Mouse (Mus musculus) stomach, embryonic 16.5 days (tissue): ENCODE measurements around the gene Kif23. TPM values are rescaled to one million over a fixed set of nuclear protein-coding genes. Genes with fewer than 3 reads are reported as not detected.
A peak's percentile ranks its signal among the peaks of the same experiment; 100 is the strongest.

ENCODE experiments used
- ATAC-seq: fragments of 200-750 bp; cut with Nextera tagmentation; 2 replicates; pipeline ENCODE4 v1.8.0; 2017; ENCODE audit warnings: moderate number of reproducible peaks, moderate TSS enrichment; ENCODE audit not compliant: insufficient read depth, low FRiP score
- H3K27ac ChIP-seq: fragments of 300-500 bp; sonication (generic); 2 replicates; pipeline ENCODE4 v1.5.1; 2014; ENCODE audit warnings: low read length
- H3K27me3 ChIP-seq: fragments of 300-500 bp; sonication (generic); 2 replicates; pipeline ENCODE4 v1.6.1; 2014; ENCODE audit warnings: low read length, control low read depth, mixed read lengths; ENCODE audit not compliant: control insufficient read depth, insufficient read depth
- H3K36me3 ChIP-seq: fragments of 300-500 bp; sonication (generic); 2 replicates; pipeline ENCODE4 v1.6.1; 2014; ENCODE audit warnings: low read length; ENCODE audit not compliant: control insufficient read depth, insufficient read depth
- H3K4me1 ChIP-seq: fragments of 300-500 bp; sonication (generic); 2 replicates; pipeline ENCODE4 v1.6.1; 2014; ENCODE audit warnings: low read length, control low read depth, mixed read lengths; ENCODE audit not compliant: control insufficient read depth, insufficient read depth
- H3K4me2 ChIP-seq: fragments of 300-500 bp; sonication (generic); 2 replicates; pipeline ENCODE4 v1.6.1; 2014; ENCODE audit warnings: low read depth, low read length, mixed read lengths
- H3K4me3 ChIP-seq: fragments of 300-500 bp; sonication (generic); replicated peaks from 2 replicates; pipeline ENCODE4 v1.5.1; 2014; ENCODE audit warnings: mild to moderate bottlenecking, low read length
- H3K9ac ChIP-seq: fragments of 300-500 bp; sonication (generic); 2 replicates; pipeline ENCODE4 v1.6.1; 2014; ENCODE audit warnings: low read length
- H3K9me3 ChIP-seq: fragments of 300-500 bp; sonication (generic); replicated peaks from 2 replicates; pipeline ENCODE4 v1.6.1; 2016; ENCODE audit warnings: low read length, control low read depth; ENCODE audit not compliant: control insufficient read depth
- WGBS: fragments of 180-500 bp; shearing (Covaris S2); extraction: QIAGEN DNeasy Blood & Tissue Kit; methylation state at CpG from one replicate; pipeline ENCODE4 v1.1.7; 2014; 5-methylcytosine and 5-hydroxymethylcytosine counted together
- polyA plus RNA-seq: library from polyadenylated mRNA; unstranded; fragments of >200 nt; fragmentation: Nextera tagmentation; extraction: Ambion mirVana; gene quantifications from 2 replicates; pipeline ENCODE4 v1.2.1, GENCODE M21; 2015

The Kif23 gene
- polyA plus RNA-seq, result 102 and 124 TPM in 2 replicates

GRCm38 (mm10) chr9:61946623-61947401, at the start of gene Kif23:
Kif23 (minus strand) TSS chr9:61946774.
- Histone ChIP-seq H3K27ac (peak within 1 kb of the TSS; percentile 81), H3K9me3 (no peaks in the 10 kb centered on the region), H3K4me3 (peak within 1 kb of the TSS; percentile 89), H3K27me3 (no peaks in the 10 kb centered on the region), H3K4me1 (peaks cover 14% of the 10 kb centered on the region; the same call in 1 of the 2 replicates), H3K4me2 (peak within 1 kb of the TSS; percentile 93), H3K36me3 (peaks cover 8% of the 10 kb centered on the region; the same call in 1 of the 2 replicates), H3K9ac (peak within 1 kb of the TSS; percentile 84)
- WGBS, result under 1% methylated on average over 44 of the region's 44 CpGs
- ATAC-seq, result peak; percentile 93

- no peaks in the 10 kb centered on the region for H3K36me3 ChIP-seq
- WGBS, result 42% methylated on average over 4 of the region's 4 CpGs
- no peak for ATAC-seq
- no peaks in the 10 kb centered on the region for H3K9me3 ChIP-seq
- no peak overlapping the region for H3K4me3 ChIP-seq
- no peak overlapping the region for H3K9ac ChIP-seq
- H3K27me3 ChIP-seq, result no peaks in the 10 kb centered on the region
- H3K4me1 ChIP-seq, result 0 out of 2 replicates have a peak, but pooled peaks cover 6% of the 10 kb centered on the region
- peak overlapping the region; percentile 72 for H3K27ac ChIP-seq
- H3K4me2 ChIP-seq, result no peak overlapping the region
Observed at GRCm38 (mm10) chr9:61991158-61991557, 44.6 kb upstream of the Kif23 start.

- Histone ChIP-seq H3K27me3 (no peaks in the 10 kb centered on the region), H3K4me2 (no peak overlapping the region), H3K27ac (peak overlapping the region; percentile 72), H3K4me1 (0 out of 2 replicates have a peak, but pooled peaks cover 6% of the 10 kb centered on the region), H3K4me3 (no peak overlapping the region), H3K36me3 (no peaks in the 10 kb centered on the region), H3K9ac (no peak overlapping the region), H3K9me3 (no peaks in the 10 kb centered on the region)
- 28% methylated on average over 3 of the region's 3 CpGs for WGBS
- peak; percentile 49 for ATAC-seq
Observed at GRCm38 (mm10) chr9:61990738-61991137, 44.2 kb upstream of the Kif23 start.

GRCm38 (mm10) chr9:61986055-61986454, 39.5 kb upstream of the Kif23 start:
- Histone ChIP-seq H3K9me3 (no peaks in the 10 kb centered on the region), H3K36me3 (no peaks in the 10 kb centered on the region), H3K4me1 (0 out of 2 replicates have a peak, but pooled peaks cover 4% of the 10 kb centered on the region), H3K4me2 (no peak overlapping the region), H3K27me3 (no peaks in the 10 kb centered on the region), H3K27ac (no peak overlapping the region), H3K4me3 (no peak overlapping the region), H3K9ac (no peak overlapping the region)
- no peak for ATAC-seq
- 85% methylated on average over 7 of the region's 7 CpGs for WGBS

- 41% methylated on average over 11 of the region's 11 CpGs for WGBS
- no peak for ATAC-seq
Observed at GRCm38 (mm10) chr9:61985183-61985863, 38.7 kb upstream of the Kif23 start.

GRCm38 (mm10) chr9:61982940-61983620, 36.5 kb upstream of the Kif23 start:
- no peaks in the 10 kb centered on the region for H3K27me3 ChIP-seq
- no peak overlapping the region for H3K27ac ChIP-seq
- H3K9ac ChIP-seq, result no peak overlapping the region
- no peak overlapping the region for H3K4me2 ChIP-seq
- no peaks in the 10 kb centered on the region for H3K4me1 ChIP-seq
- WGBS, result 83% methylated on average over 7 of the region's 7 CpGs
- 0 out of 2 replicates have a peak, but pooled peaks have one; percentile 56 for ATAC-seq
- H3K4me3 ChIP-seq, result no peak overlapping the region
- no peaks in the 10 kb centered on the region for H3K9me3 ChIP-seq
- no peaks in the 10 kb centered on the region for H3K36me3 ChIP-seq

More at GRCm38 (mm10) chr9:61985183-61985863, 38.7 kb upstream of the Kif23 start:
- H3K4me1 ChIP-seq, result no peaks in the 10 kb centered on the region
- H3K36me3 ChIP-seq, result no peaks in the 10 kb centered on the region
- H3K9ac ChIP-seq, result no peak overlapping the region
- H3K9me3 ChIP-seq, result no peaks in the 10 kb centered on the region
- no peak overlapping the region for H3K27ac ChIP-seq
- H3K27me3 ChIP-seq, result no peaks in the 10 kb centered on the region
- H3K4me3 ChIP-seq, result no peak overlapping the region
- H3K4me2 ChIP-seq, result no peak overlapping the region

- Histone ChIP-seq H3K27ac (no peak overlapping the region), H3K4me2 (no peak overlapping the region), H3K9me3 (no peaks in the 10 kb centered on the region), H3K4me3 (no peak overlapping the region), H3K36me3 (no peaks in the 10 kb centered on the region), H3K9ac (no peak overlapping the region), H3K4me1 (no peaks in the 10 kb centered on the region), H3K27me3 (no peaks in the 10 kb centered on the region)
- 74% methylated on average over 5 of the region's 5 CpGs for WGBS
- no peak for ATAC-seq
Observed at GRCm38 (mm10) chr9:61981876-61982275, 35.3 kb upstream of the Kif23 start.

- Histone ChIP-seq H3K4me2 (no peak overlapping the region), H3K9ac (no peak overlapping the region), H3K9me3 (no peaks in the 10 kb centered on the region), H3K4me1 (no peaks in the 10 kb centered on the region), H3K36me3 (no peaks in the 10 kb centered on the region), H3K4me3 (no peak overlapping the region), H3K27ac (no peak overlapping the region), H3K27me3 (no peaks in the 10 kb centered on the region)
- WGBS, result 84% methylated on average over 2 of the region's 2 CpGs
- no peak for ATAC-seq
Observed at GRCm38 (mm10) chr9:61979983-61980382, 33.4 kb upstream of the Kif23 start.
